Mouse (Mus musculus): ENCODE results near the gene Kif14.

DNA sequence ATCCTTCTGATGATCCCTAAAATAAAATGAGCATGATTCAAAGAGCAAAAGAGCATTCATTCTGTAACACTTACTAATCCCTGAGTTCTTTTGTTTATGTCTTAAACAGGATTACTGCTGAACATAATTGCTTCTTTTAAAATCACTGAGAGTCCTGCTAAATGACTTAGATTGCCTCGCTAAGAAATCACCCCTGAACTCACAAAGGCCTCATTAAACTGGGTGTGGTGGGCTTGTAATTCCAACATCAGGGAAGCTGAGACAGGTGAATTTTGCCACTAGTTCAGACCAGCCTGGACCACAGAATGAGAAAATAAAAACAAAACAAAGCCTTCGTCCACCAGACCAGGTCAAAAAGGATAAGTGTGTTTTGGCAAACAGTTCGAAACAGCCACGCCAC is 8.7 kb upstream of the Kif14 start:
- TF ChIP-seq POLR2A (IDR thresholded peaks at IDR 0.05; ENCODE audit: low read depth, low read length): no peak
- no peak for TF ChIP-seq CTCF (conservative IDR thresholded peaks at IDR 0.05; ENCODE audit: insufficient read depth, insufficient read length, low read depth, low read length)
